Mouse (Mus musculus): ENCODE results near the gene Efcc1.

DNA sequence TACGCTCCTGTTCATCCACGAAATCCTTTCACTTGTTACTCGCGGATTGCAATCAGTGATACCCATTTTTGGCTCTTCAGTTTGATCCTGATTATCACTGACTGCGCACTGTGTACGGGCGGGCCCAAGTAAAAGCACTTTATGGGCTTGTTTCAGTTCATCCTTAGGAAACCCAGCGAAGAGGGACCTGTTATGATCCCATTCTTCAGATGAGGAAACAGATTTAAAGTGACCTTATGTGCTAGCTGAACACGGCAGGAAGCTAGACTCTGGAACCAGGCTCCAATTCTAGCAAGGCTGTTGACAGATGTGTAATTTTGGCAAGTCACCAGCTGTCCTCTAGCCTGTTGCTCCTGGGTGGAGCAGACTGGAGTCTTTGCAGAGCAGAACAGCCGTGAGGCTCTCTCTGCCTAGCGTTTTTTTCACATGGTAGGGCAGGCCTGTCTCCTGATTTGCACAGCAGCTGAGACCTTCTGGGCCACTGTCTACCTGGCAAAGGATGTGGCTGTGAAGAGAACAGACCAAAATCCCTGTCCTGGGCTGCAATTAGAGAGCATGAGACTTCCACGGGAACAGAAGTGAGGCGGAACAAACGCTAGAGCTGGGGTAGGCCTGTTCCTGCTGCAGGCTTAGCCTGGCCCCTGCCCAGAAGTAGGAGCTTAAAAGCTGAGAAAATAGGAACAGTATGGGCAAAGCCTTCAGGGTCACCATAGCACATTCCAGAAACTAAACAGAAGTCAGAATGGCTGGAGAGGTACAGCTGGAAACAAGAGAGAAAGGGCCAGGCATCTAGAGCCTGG, 2.7 kb downstream of the Efcc1 start:
- no peak for TF ChIP-seq CTCF (IDR thresholded peaks at IDR 0.05; ENCODE audit: insufficient read depth, low read length)
- TF ChIP-seq POLR2A (IDR thresholded peaks at IDR 0.05; ENCODE audit: borderline replicate concordance, extremely low read depth, low read depth, low read length) = no peak
